Mouse (Mus musculus) hindbrain, postnatal 0 days (tissue): ENCODE data around the gene 1700023F06Rik. TPM values are rescaled to one million over a fixed set of nuclear protein-coding genes. Genes with fewer than 3 reads are reported as not detected.

Source experiments
- ATAC-seq: fragments of 200-750 bp; cut with Nextera tagmentation; 2 replicates; pipeline ENCODE4 v1.8.0; 2017; ENCODE audit warnings: mild to moderate bottlenecking, moderate TSS enrichment, moderate library complexity
- DNase-seq: peaks from one replicate; pipeline ENCODE4 v3.0.0-alpha.2; 2015; ENCODE audit warnings: low spot score
- H3K27ac ChIP-seq: fragments of 300-500 bp; sonication (generic); 2 replicates; pipeline ENCODE4 v1.5.1; 2014; ENCODE audit warnings: mild to moderate bottlenecking
- H3K27me3 ChIP-seq: fragments of 300-500 bp; sonication (generic); 2 replicates; pipeline ENCODE4 v1.6.1; 2014; ENCODE audit warnings: low read length, mixed read lengths; ENCODE audit not compliant: insufficient read depth
- H3K36me3 ChIP-seq: fragments of 300-500 bp; sonication (generic); 2 replicates; pipeline ENCODE4 v1.6.1; 2014; ENCODE audit warnings: low read length, mixed read lengths; ENCODE audit not compliant: insufficient read depth
- H3K4me1 ChIP-seq: fragments of 300-500 bp; sonication (generic); 2 replicates; pipeline ENCODE4 v1.6.1; 2014; ENCODE audit warnings: antibody characterized with exemption, low read length, mixed read lengths; ENCODE audit not compliant: insufficient read depth
- H3K4me2 ChIP-seq: fragments of 300-500 bp; sonication (generic); 2 replicates; pipeline ENCODE4 v1.6.1; 2014; ENCODE audit warnings: low read depth, mild to moderate bottlenecking, low read length, moderate library complexity, mixed read lengths
- H3K4me3 ChIP-seq: fragments of 300-500 bp; sonication (generic); 2 replicates; pipeline ENCODE4 v1.5.1; 2014; ENCODE audit warnings: low read length
- H3K9ac ChIP-seq: fragments of 300-500 bp; sonication (generic); replicated peaks from 2 replicates; pipeline ENCODE4 v1.6.1; 2014; ENCODE audit warnings: mild to moderate bottlenecking, low read length, moderate library complexity, mixed read lengths
- H3K9me3 ChIP-seq: fragments of 300-500 bp; sonication (generic); 2 replicates; pipeline ENCODE4 v1.6.1; 2016; ENCODE audit warnings: low read length, mixed read lengths
- CTCF ChIP-seq: IDR thresholded peaks from 2 replicates; pipeline ENCODE4 v1.5.1; 2016; ENCODE audit warnings: antibody characterized with exemption, control low read depth, low read depth
- WGBS: fragments of 180-500 bp; shearing (Covaris S2); extraction: QIAGEN DNeasy Blood & Tissue Kit; methylation state at CpG from one replicate; pipeline ENCODE4 v1.1.7; 2014; 5-methylcytosine and 5-hydroxymethylcytosine counted together
- polyA plus RNA-seq: library from polyadenylated mRNA; unstranded; fragments of >200 nt; fragmentation: Nextera tagmentation; extraction: Ambion mirVana; gene quantifications from 2 replicates; pipeline ENCODE4 v1.2.1, GENCODE M21; 2015
- total RNA-seq: library from RNA; depleted of rRNA; stranded (reverse); fragments of >200 nt; gene quantifications from 2 replicates; pipeline ENCODE4 v1.2.3, GENCODE M21; 2014

Gene 1700023F06Rik
- total and polyA plus RNA-seq, 2 experiments from 2014 or later = 4.7 TPM; not detected in 1

DNA sequence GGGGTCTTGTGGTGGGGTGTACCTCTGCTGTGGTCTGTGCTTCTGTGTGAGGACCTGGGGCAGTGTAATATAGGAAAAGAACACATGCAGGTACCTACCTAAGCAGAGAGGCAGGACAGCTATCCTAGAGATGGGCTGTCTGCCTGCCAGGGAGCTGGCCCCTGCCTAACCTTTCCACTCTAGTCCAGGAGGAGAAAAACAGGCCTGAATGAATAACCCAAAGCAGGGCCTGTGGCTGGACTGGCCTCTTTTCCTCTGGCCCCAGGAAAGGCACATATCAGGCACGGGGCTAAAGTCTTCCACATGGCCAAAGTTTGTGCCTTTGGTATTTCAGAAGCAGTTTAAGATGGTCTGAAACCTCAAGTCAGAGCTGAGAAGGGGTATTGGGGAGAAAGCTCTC is 27.9 kb downstream of the 1700023F06Rik start:
- no peak for TF ChIP-seq CTCF
- no peak overlapping the region for H3K4me3 ChIP-seq
- no peaks in the 10 kb centered on the region for H3K36me3 ChIP-seq
- H3K27me3 ChIP-seq = no peaks in the 10 kb centered on the region
- H3K4me2 ChIP-seq = no peak overlapping the region
- WGBS = 69% methylated on average over 1 of the region's 1 CpGs
- DNase-seq (no peak), ATAC-seq (no peak)
- H3K27ac ChIP-seq = no peak overlapping the region
- no peaks in the 10 kb centered on the region; the same call in 1 of the 2 replicates for H3K4me1 ChIP-seq
- no peak overlapping the region for H3K9ac ChIP-seq
- H3K9me3 ChIP-seq = no peaks in the 10 kb centered on the region

GRCm38 (mm10) chr11:103178748-103179147 is 29.6 kb downstream of the 1700023F06Rik start:
- H3K9ac ChIP-seq = no peak overlapping the region
- no peak overlapping the region for H3K4me2 ChIP-seq
- no peaks in the 10 kb centered on the region for H3K9me3 ChIP-seq
- H3K27me3 ChIP-seq = no peaks in the 10 kb centered on the region
- 87% methylated on average over 8 of the region's 8 CpGs for WGBS
- H3K4me3 ChIP-seq = no peak overlapping the region
- no peak for TF ChIP-seq CTCF
- DNase-seq (no peak), ATAC-seq (no peak)
- H3K27ac ChIP-seq = no peak overlapping the region
- no peaks in the 10 kb centered on the region; the same call in 1 of the 2 replicates for H3K4me1 ChIP-seq
- H3K36me3 ChIP-seq = no peaks in the 10 kb centered on the region

DNA sequence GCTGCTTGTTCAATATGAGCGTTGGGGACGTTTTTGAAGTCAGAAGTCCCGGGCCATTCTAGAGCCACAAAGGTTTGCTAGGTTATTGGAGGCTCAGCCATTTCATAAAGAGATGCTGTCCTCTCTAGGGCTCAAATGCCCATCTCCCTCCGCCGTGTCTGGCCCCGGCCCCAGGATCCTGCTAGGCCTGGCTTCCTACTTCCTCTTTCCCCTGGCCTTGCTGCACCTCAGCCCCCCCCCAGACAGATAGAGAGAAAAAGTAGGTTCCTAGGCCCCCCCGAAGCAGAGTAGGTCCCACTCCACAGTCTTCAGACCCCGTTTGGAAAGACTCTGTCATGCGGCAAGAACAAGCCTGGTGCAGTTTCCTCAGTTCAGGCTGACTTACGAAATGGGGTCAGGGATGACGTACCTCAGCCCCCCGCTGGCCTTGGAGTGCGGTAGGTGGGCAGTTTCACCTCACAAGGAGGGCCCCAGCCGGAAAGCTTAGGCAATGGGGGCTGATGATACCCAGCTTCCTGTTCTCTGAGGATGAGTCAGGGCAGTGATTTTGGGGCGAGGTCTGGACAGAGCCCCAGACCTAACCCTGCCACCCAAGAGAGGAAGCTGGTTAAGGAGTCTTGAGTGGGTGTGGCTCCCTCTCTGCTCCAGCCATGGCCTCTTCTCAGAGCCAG is 30.4 kb downstream of the 1700023F06Rik start:
- H3K4me3 ChIP-seq = no peak overlapping the region
- H3K27me3 ChIP-seq = no peaks in the 10 kb centered on the region
- 86% methylated on average over 15 of the region's 15 CpGs for WGBS
- H3K27ac ChIP-seq = no peak overlapping the region
- no peak for TF ChIP-seq CTCF
- H3K4me2 ChIP-seq = no peak overlapping the region
- H3K36me3 ChIP-seq = no peaks in the 10 kb centered on the region
- no peaks in the 10 kb centered on the region; the same call in 1 of the 2 replicates for H3K4me1 ChIP-seq
- ATAC-seq = no peak
- H3K9me3 ChIP-seq = no peaks in the 10 kb centered on the region
- no peak for DNase-seq
- H3K9ac ChIP-seq = no peak overlapping the region

GRCm38 (mm10) chr11:103177216-103177615 is 31.1 kb downstream of the 1700023F06Rik start:
- 70% methylated on average over 5 of the region's 5 CpGs for WGBS
- no peaks in the 10 kb centered on the region for H3K9me3 ChIP-seq
- TF ChIP-seq CTCF = no peak

DNA sequence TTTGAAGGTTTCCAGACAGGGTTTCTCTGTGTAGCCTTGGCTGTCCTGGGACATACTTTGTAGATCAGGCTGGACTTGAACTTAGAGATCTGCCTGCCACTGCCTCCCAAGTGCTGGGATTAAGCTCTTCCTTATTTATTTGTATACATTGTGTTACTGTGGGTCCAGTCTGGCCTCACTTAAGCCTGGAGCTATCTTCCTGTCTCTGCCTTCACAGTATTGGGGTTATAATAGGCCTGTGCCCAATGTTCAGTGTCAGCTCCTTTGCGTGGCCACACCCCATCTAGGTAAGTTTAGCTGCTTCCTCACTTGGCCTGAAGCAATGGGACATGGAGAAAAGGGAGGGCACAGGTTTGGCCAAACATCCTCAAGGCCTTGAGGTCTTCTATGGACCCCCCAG is 31.8 kb downstream of the 1700023F06Rik start:
- TF ChIP-seq CTCF = no peak
- no peak for DNase-seq
- no peaks in the 10 kb centered on the region for H3K27me3 ChIP-seq
- ATAC-seq = no peak
- H3K9me3 ChIP-seq = no peaks in the 10 kb centered on the region
- WGBS = 92% methylated on average over 1 of the region's 1 CpGs
- no peak overlapping the region for H3K4me3 ChIP-seq
- no peak overlapping the region for H3K27ac ChIP-seq
- H3K9ac ChIP-seq = no peak overlapping the region
- no peaks in the 10 kb centered on the region for H3K36me3 ChIP-seq
- H3K4me1 ChIP-seq = peaks cover 6% of the 10 kb centered on the region; the same call in 1 of the 2 replicates
- no peak overlapping the region for H3K4me2 ChIP-seq

More at GRCm38 (mm10) chr11:103177216-103177615, 31.1 kb downstream of the 1700023F06Rik start:
- no peak overlapping the region for H3K27ac ChIP-seq
- no peak for DNase-seq
- H3K4me3 ChIP-seq = no peak overlapping the region
- H3K4me2 ChIP-seq = no peak overlapping the region
- no peak for ATAC-seq
- H3K27me3 ChIP-seq = no peaks in the 10 kb centered on the region
- H3K36me3 ChIP-seq = no peaks in the 10 kb centered on the region
- peaks cover 5% of the 10 kb centered on the region; the same call in 1 of the 2 replicates for H3K4me1 ChIP-seq
- H3K9ac ChIP-seq = no peak overlapping the region

- ATAC-seq (no peak), DNase-seq (no peak)
- no peak overlapping the region for H3K9ac ChIP-seq
- H3K4me1 ChIP-seq = peaks cover 6% of the 10 kb centered on the region; the same call in 1 of the 2 replicates
- H3K9me3 ChIP-seq = no peaks in the 10 kb centered on the region
- H3K27ac ChIP-seq = no peak overlapping the region
- no peaks in the 10 kb centered on the region for H3K36me3 ChIP-seq
- H3K4me2 ChIP-seq = no peak overlapping the region
- no peaks in the 10 kb centered on the region for H3K27me3 ChIP-seq
- 67% methylated on average over 14 of the region's 14 CpGs for WGBS
- H3K4me3 ChIP-seq = no peak overlapping the region
- TF ChIP-seq CTCF = no peak
These were observed 32.5 kb downstream of the 1700023F06Rik start for GRCm38 (mm10) chr11:103175688-103176442.
